Mouse (Mus musculus): ENCODE measurements around the gene Mansc1. TPM values are rescaled to one million over a fixed set of nuclear protein-coding genes. Genes with fewer than 3 reads are reported as not detected.

Mansc1 gene
- polyA plus RNA-seq, 1 experiment from 2014 or later, result 9.9 TPM

GRCm38 (mm10) chr6:134617589-134617988, 14.7 kb downstream of the Mansc1 start:
- 54% methylated on average over 3 of the region's 3 CpGs for WGBS
- no peaks in the 10 kb centered on the region for H3K9me3 ChIP-seq (ENCODE audit: low read length)
- DNase-seq (ENCODE audit: low spot score), result no peak
- no peak for ATAC-seq
- H3K36me3 ChIP-seq (ENCODE audit: insufficient read depth, low read length), result no peaks in the 10 kb centered on the region
- no peak overlapping the region for H3K9ac ChIP-seq (replicated peaks; ENCODE audit: low read depth)
- peak; percentile 30 for TF ChIP-seq CTCF (IDR thresholded peaks at IDR 0.05)
- no peak for TF ChIP-seq EP300 (IDR thresholded peaks at IDR 0.05)
- H3K4me3 ChIP-seq (ENCODE audit: low read depth, low read length), result no peak overlapping the region
- H3K27ac ChIP-seq (ENCODE audit: low read length), result no peak overlapping the region
- H3K27me3 ChIP-seq (replicated peaks; ENCODE audit: insufficient read depth, low read length), result no peaks in the 10 kb centered on the region
- no peaks in the 10 kb centered on the region; the same call in 1 of the 2 replicates for H3K4me1 ChIP-seq (ENCODE audit: insufficient read depth, low read depth, low read length)
- H3K4me2 ChIP-seq (replicated peaks; ENCODE audit: low read depth, low read length), result no peak overlapping the region

- H3K27me3 ChIP-seq (replicated peaks; ENCODE audit: insufficient read depth, low read length), result no peaks in the 10 kb centered on the region
- WGBS, result 4% methylated on average over 16 of the region's 16 CpGs
- H3K27ac ChIP-seq (ENCODE audit: low read length), result no peak overlapping the region
- H3K4me3 ChIP-seq (ENCODE audit: low read depth, low read length), result peak overlapping the region; percentile 28; the same call in 1 of the 2 replicates
- H3K36me3 ChIP-seq (ENCODE audit: insufficient read depth, low read length), result no peaks in the 10 kb centered on the region
- peak overlapping the region; percentile 42 for H3K4me2 ChIP-seq (replicated peaks; ENCODE audit: low read depth, low read length)
- no peaks in the 10 kb centered on the region for H3K9me3 ChIP-seq (ENCODE audit: low read length)
- 0 out of 2 replicates have a peak overlapping the region, but pooled peaks have one; percentile 3 for H3K9ac ChIP-seq (replicated peaks; ENCODE audit: low read depth)
- peak; percentile 94 for DNase-seq (ENCODE audit: low spot score)
- peak; percentile 85 for ATAC-seq
- H3K4me1 ChIP-seq (ENCODE audit: insufficient read depth, low read depth, low read length), result no peaks in the 10 kb centered on the region; the same call in 1 of the 2 replicates
- TF ChIP-seq EP300 (IDR thresholded peaks at IDR 0.05) (peak; percentile 54), CTCF (IDR thresholded peaks at IDR 0.05) (peak; percentile 98)
Measured at GRCm38 (mm10) chr6:134614723-134615648, 17.3 kb downstream of the Mansc1 start.

- H3K4me2 ChIP-seq (replicated peaks; ENCODE audit: low read depth, low read length), result peak overlapping the region; percentile 42
- no peak overlapping the region for H3K27ac ChIP-seq (ENCODE audit: low read length)
Measured at GRCm38 (mm10) chr6:134614322-134614721, 18.0 kb downstream of the Mansc1 start.

GRCm38 (mm10) chr6:134611896-134612295, 20.4 kb downstream of the Mansc1 start:
- Histone ChIP-seq H3K9me3 (ENCODE audit: low read length) (no peaks in the 10 kb centered on the region), H3K4me3 (ENCODE audit: low read depth, low read length) (no peak overlapping the region), H3K27ac (ENCODE audit: low read length) (no peak overlapping the region), H3K9ac (replicated peaks; ENCODE audit: low read depth) (no peak overlapping the region), H3K27me3 (replicated peaks; ENCODE audit: insufficient read depth, low read length) (no peaks in the 10 kb centered on the region), H3K4me2 (replicated peaks; ENCODE audit: low read depth, low read length) (no peak overlapping the region), H3K4me1 (ENCODE audit: insufficient read depth, low read depth, low read length) (no peaks in the 10 kb centered on the region; the same call in 1 of the 2 replicates), H3K36me3 (ENCODE audit: insufficient read depth, low read length) (no peaks in the 10 kb centered on the region)
- 52% methylated on average over 13 of the region's 13 CpGs for WGBS
- no peak for ATAC-seq
- no peak for DNase-seq (ENCODE audit: low spot score)
- TF ChIP-seq EP300 (IDR thresholded peaks at IDR 0.05) (no peak), CTCF (IDR thresholded peaks at IDR 0.05) (no peak)

More at GRCm38 (mm10) chr6:134614322-134614721, 18.0 kb downstream of the Mansc1 start:
- no peaks in the 10 kb centered on the region; the same call in 1 of the 2 replicates for H3K4me1 ChIP-seq (ENCODE audit: insufficient read depth, low read depth, low read length)
- 27% methylated on average over 4 of the region's 4 CpGs for WGBS
- H3K27me3 ChIP-seq (replicated peaks; ENCODE audit: insufficient read depth, low read length), result no peaks in the 10 kb centered on the region
- no peaks in the 10 kb centered on the region for H3K9me3 ChIP-seq (ENCODE audit: low read length)
- no peak for DNase-seq (ENCODE audit: low spot score)
- peak overlapping the region; percentile 28; the same call in 1 of the 2 replicates for H3K4me3 ChIP-seq (ENCODE audit: low read depth, low read length)
- H3K36me3 ChIP-seq (ENCODE audit: insufficient read depth, low read length), result no peaks in the 10 kb centered on the region
- peak; percentile 31; the same call in 1 of the 2 replicates for ATAC-seq
- H3K9ac ChIP-seq (replicated peaks; ENCODE audit: low read depth), result 0 out of 2 replicates have a peak overlapping the region, but pooled peaks have one; percentile 3
- TF ChIP-seq CTCF (IDR thresholded peaks at IDR 0.05) (no peak), EP300 (IDR thresholded peaks at IDR 0.05) (no peak)

- H3K36me3 ChIP-seq (ENCODE audit: insufficient read depth, low read length), result no peaks in the 10 kb centered on the region
- H3K27me3 ChIP-seq (replicated peaks; ENCODE audit: insufficient read depth, low read length), result no peaks in the 10 kb centered on the region
- H3K4me1 ChIP-seq (ENCODE audit: insufficient read depth, low read depth, low read length), result no peaks in the 10 kb centered on the region; the same call in 1 of the 2 replicates
- no peak overlapping the region for H3K27ac ChIP-seq (ENCODE audit: low read length)
- H3K9ac ChIP-seq (replicated peaks; ENCODE audit: low read depth), result no peak overlapping the region
- ATAC-seq (no peak), DNase-seq (ENCODE audit: low spot score) (no peak)
- no peak overlapping the region for H3K4me2 ChIP-seq (replicated peaks; ENCODE audit: low read depth, low read length)
- TF ChIP-seq EP300 (IDR thresholded peaks at IDR 0.05), result no peak
- WGBS, result 83% methylated on average over 9 of the region's 9 CpGs
- no peaks in the 10 kb centered on the region for H3K9me3 ChIP-seq (ENCODE audit: low read length)
- no peak overlapping the region for H3K4me3 ChIP-seq (ENCODE audit: low read depth, low read length)
Measured at GRCm38 (mm10) chr6:134610380-134610779, 21.9 kb downstream of the Mansc1 start.

- WGBS, result 40% methylated on average over 9 of the region's 9 CpGs
- Histone ChIP-seq H3K9me3 (ENCODE audit: low read length) (no peaks in the 10 kb centered on the region), H3K4me1 (ENCODE audit: insufficient read depth, low read depth, low read length) (no peaks in the 10 kb centered on the region), H3K27ac (ENCODE audit: low read length) (peak overlapping the region; percentile 59), H3K4me3 (ENCODE audit: low read depth, low read length) (no peak overlapping the region), H3K9ac (replicated peaks; ENCODE audit: low read depth) (no peak overlapping the region), H3K36me3 (ENCODE audit: insufficient read depth, low read length) (no peaks in the 10 kb centered on the region), H3K27me3 (replicated peaks; ENCODE audit: insufficient read depth, low read length) (no peaks in the 10 kb centered on the region), H3K4me2 (replicated peaks; ENCODE audit: low read depth, low read length) (0 out of 2 replicates have a peak overlapping the region, but pooled peaks have one; percentile 17)
- peak; percentile 89 for DNase-seq (ENCODE audit: low spot score)
- ATAC-seq, result peak; percentile 74
- TF ChIP-seq CTCF (IDR thresholded peaks at IDR 0.05) (peak; percentile 91), EP300 (IDR thresholded peaks at IDR 0.05) (no peak)
Measured at GRCm38 (mm10) chr6:134606949-134607746, 25.1 kb downstream of the Mansc1 start.
